Mouse (Mus musculus) MEL (cell line): ENCODE data around the gene Gsg1l. TPM values are rescaled to one million over a fixed set of nuclear protein-coding genes. Genes with fewer than 3 reads are reported as not detected.

Source experiments
- DNase-seq: peaks from one replicate; pipeline ENCODE4 v3.0.0; 2011; ENCODE audit warnings: low read depth, low spot score
- H3K27ac ChIP-seq: 2 replicates; pipeline ENCODE4 v1.5.1; 2012; ENCODE audit warnings: low read depth, mild to moderate bottlenecking, control low read depth, low read length, moderate library complexity; ENCODE audit not compliant: control insufficient read depth
- H3K27me3 ChIP-seq, 2 experiments: fragments of 150-350 bp in 1 of 2; sonication (generic) in 1 of 2; 2 replicates each; pipeline ENCODE4 v1.6.1; 2012; ENCODE audit warnings: low read length in 2 of 2, mild to moderate bottlenecking in 2 of 2, improper control_type of control experiment in 1 of 2, moderate library complexity in 1 of 2; ENCODE audit not compliant: insufficient read depth in 2 of 2, control insufficient read depth in 1 of 2
- H3K36me3 ChIP-seq, 2 experiments: 2 replicates each; pipeline ENCODE4 v1.6.1; 2012 to 2014; ENCODE audit warnings: low read length in 2 of 2, improper control_type of control experiment in 1 of 2, inconsistent platforms in 1 of 2, mild to moderate bottlenecking in 1 of 2; ENCODE audit not compliant: insufficient read depth in 2 of 2, control insufficient read depth in 1 of 2
- H3K4me1 ChIP-seq, 2 experiments: fragments of 150-350 bp in 1 of 2; sonication (generic) in 1 of 2; 2 replicates each; pipeline ENCODE4 v1.6.1; 2012; ENCODE audit warnings: low read length in 2 of 2, improper control_type of control experiment in 1 of 2, mild to moderate bottlenecking in 1 of 2; ENCODE audit not compliant: insufficient read depth in 2 of 2, control insufficient read depth in 1 of 2
- H3K4me3 ChIP-seq, 2 experiments: fragments of 150-350 bp in 1 of 2; sonication (generic) in 1 of 2; 2 replicates each; pipeline ENCODE4 v1.5.1; 2012; ENCODE audit warnings: low read depth in 2 of 2, low read length in 2 of 2, mild to moderate bottlenecking in 2 of 2, moderate library complexity in 2 of 2, control low read depth in 1 of 2, improper control_type of control experiment in 1 of 2; ENCODE audit not compliant: control insufficient read depth in 1 of 2, insufficient read depth in 1 of 2
- H3K79me2 ChIP-seq: 2 replicates; pipeline ENCODE4 v1.6.1; 2012; ENCODE audit warnings: mild to moderate bottlenecking, low read length, moderate library complexity; ENCODE audit not compliant: control insufficient read depth, poor library complexity, insufficient read depth
- H3K9ac ChIP-seq: 2 replicates; pipeline ENCODE4 v1.6.1; 2012; ENCODE audit warnings: low read depth, mild to moderate bottlenecking, control low read depth, low read length, moderate library complexity; ENCODE audit not compliant: control insufficient read depth, poor library complexity, severe bottlenecking
- H3K9me3 ChIP-seq: fragments of 150-350 bp; sonication (generic); replicated peaks from 2 replicates; pipeline ENCODE4 v1.6.1; 2012; ENCODE audit warnings: mild to moderate bottlenecking, low read length, improper control_type of control experiment, moderate library complexity; ENCODE audit not compliant: insufficient read depth
- CHD2 ChIP-seq: IDR thresholded peaks from 2 replicates; pipeline ENCODE4 v1.6.1; 2011; ENCODE audit warnings: low read length, improper control_type of control experiment
- CTCF ChIP-seq, 3 experiments: IDR thresholded peaks in 2 of 3; conservative IDR thresholded peaks in 1 of 3; 2 replicates each; pipeline ENCODE4 v1.5.1; 2011 to 2012; ENCODE audit warnings: low read length in 3 of 3, low read depth in 2 of 3, mild to moderate bottlenecking in 2 of 3, improper control_type of control experiment in 1 of 3, inconsistent platforms in 1 of 3, mixed read lengths in 1 of 3, moderate library complexity in 1 of 3; ENCODE audit not compliant: control insufficient read depth in 1 of 3, insufficient read depth in 1 of 3, poor library complexity in 1 of 3, severe bottlenecking in 1 of 3
- E2F4 ChIP-seq: IDR thresholded peaks from 2 replicates; pipeline ENCODE4 v1.6.1; 2011; ENCODE audit warnings: low read depth, low read length, improper control_type of control experiment, borderline replicate concordance
- ELF1 ChIP-seq: IDR thresholded peaks from 2 replicates; pipeline ENCODE4 v1.6.1; 2014; ENCODE audit warnings: low read depth, mild to moderate bottlenecking, inconsistent platforms, low read length, improper control_type of control experiment, moderate library complexity
- EP300 ChIP-seq, 2 experiments: IDR thresholded peaks; 2 replicates each; pipeline ENCODE4 v1.6.1; 2011; ENCODE audit warnings: improper control_type of control experiment in 2 of 2, low read length in 2 of 2, low read depth in 1 of 2, mild to moderate bottlenecking in 1 of 2
- GATA1 ChIP-seq: IDR thresholded peaks from 2 replicates; pipeline ENCODE4 v1.6.1; 2011; ENCODE audit warnings: low read depth, low read length, improper control_type of control experiment
- HCFC1 ChIP-seq: IDR thresholded peaks from 2 replicates; pipeline ENCODE4 v1.6.1; 2012; ENCODE audit warnings: low read depth, mild to moderate bottlenecking, inconsistent platforms, low read length, improper control_type of control experiment, moderate library complexity
- JUND ChIP-seq: IDR thresholded peaks from 2 replicates; pipeline ENCODE4 v1.6.1; 2011; ENCODE audit warnings: low read depth, mild to moderate bottlenecking, improper control_type of control experiment, low read length
- MAFK ChIP-seq: IDR thresholded peaks from 2 replicates; pipeline ENCODE4 v1.6.1; 2011; ENCODE audit warnings: low read depth, mild to moderate bottlenecking, low read length, improper control_type of control experiment, borderline replicate concordance
- MAX ChIP-seq: IDR thresholded peaks from 2 replicates; pipeline ENCODE4 v1.6.1; 2011; ENCODE audit warnings: low read length, improper control_type of control experiment
- MXI1 ChIP-seq: IDR thresholded peaks from 2 replicates; pipeline ENCODE4 v1.6.1; 2011; ENCODE audit warnings: mild to moderate bottlenecking, low read depth, low read length, improper control_type of control experiment
- NRF1 ChIP-seq: IDR thresholded peaks from 2 replicates; pipeline ENCODE4 v1.6.1; 2014; ENCODE audit warnings: low read depth, mild to moderate bottlenecking, inconsistent platforms, low read length, improper control_type of control experiment, moderate library complexity; ENCODE audit not compliant: poor library complexity, insufficient read depth, severe bottlenecking
- POLR2A ChIP-seq, 2 experiments: IDR thresholded peaks; 2 replicates each; pipeline ENCODE4 v1.6.1; 2011 to 2012; ENCODE audit warnings: low read length in 2 of 2, mild to moderate bottlenecking in 2 of 2, control low read depth in 1 of 2, improper control_type of control experiment in 1 of 2, low read depth in 1 of 2, moderate library complexity in 1 of 2; ENCODE audit not compliant: control insufficient read depth in 1 of 2, insufficient read depth in 1 of 2, poor library complexity in 1 of 2
- RCOR1 ChIP-seq: IDR thresholded peaks from 2 replicates; pipeline ENCODE4 v1.6.1; 2012; ENCODE audit warnings: low read depth, mild to moderate bottlenecking, inconsistent platforms, low read length, improper control_type of control experiment
- SIN3A ChIP-seq: IDR thresholded peaks from 2 replicates; pipeline ENCODE4 v1.6.1; 2012; ENCODE audit warnings: low read length, improper control_type of control experiment, inconsistent platforms
- SMC3 ChIP-seq: IDR thresholded peaks from 2 replicates; pipeline ENCODE4 v1.6.1; 2011; ENCODE audit warnings: low read depth, low read length, improper control_type of control experiment
- TAL1 ChIP-seq: IDR thresholded peaks from 2 replicates; pipeline ENCODE4 v1.6.1; 2012; ENCODE audit warnings: mild to moderate bottlenecking, inconsistent platforms, low read length, moderate library complexity, mixed read lengths
- ZC3H11A ChIP-seq: IDR thresholded peaks from 2 replicates; pipeline ENCODE4 v1.6.1; 2012; ENCODE audit warnings: low read depth, mild to moderate bottlenecking, inconsistent platforms, low read length, improper control_type of control experiment
- ZMIZ1 ChIP-seq: IDR thresholded peaks from 2 replicates; pipeline ENCODE4 v1.6.1; 2012; ENCODE audit warnings: low read depth, mild to moderate bottlenecking, inconsistent platforms, low read length, improper control_type of control experiment, moderate library complexity
- ZNF384 ChIP-seq: IDR thresholded peaks from 2 replicates; pipeline ENCODE4 v1.6.1; 2012; ENCODE audit warnings: low read depth, mild to moderate bottlenecking, inconsistent platforms, low read length, improper control_type of control experiment
- polyA plus RNA-seq, 2 experiments: library from polyadenylated mRNA; stranded (reverse) in 1 of 2; unstranded in 1 of 2; fragments of >175 nt in 1 of 2; fragments of >200 nt in 1 of 2; gene quantifications; 2 replicates each; pipeline versions ENCODE4 v1.2.1 to v1.2.4; 2012; ENCODE audit warnings: low replicate concordance in 2 of 2, low read depth in 1 of 2; ENCODE audit not compliant: insufficient read length in 2 of 2, insufficient read depth in 1 of 2, missing spikeins in 1 of 2
- total RNA-seq: library from RNA; depleted of rRNA; stranded (reverse); fragments of 300-350 nt; gene quantifications from 2 replicates; pipeline ENCODE4 v1.2.3, GENCODE M21; 2012

Gsg1l gene
- total and polyA plus RNA-seq, 3 experiments = not detected

DNA sequence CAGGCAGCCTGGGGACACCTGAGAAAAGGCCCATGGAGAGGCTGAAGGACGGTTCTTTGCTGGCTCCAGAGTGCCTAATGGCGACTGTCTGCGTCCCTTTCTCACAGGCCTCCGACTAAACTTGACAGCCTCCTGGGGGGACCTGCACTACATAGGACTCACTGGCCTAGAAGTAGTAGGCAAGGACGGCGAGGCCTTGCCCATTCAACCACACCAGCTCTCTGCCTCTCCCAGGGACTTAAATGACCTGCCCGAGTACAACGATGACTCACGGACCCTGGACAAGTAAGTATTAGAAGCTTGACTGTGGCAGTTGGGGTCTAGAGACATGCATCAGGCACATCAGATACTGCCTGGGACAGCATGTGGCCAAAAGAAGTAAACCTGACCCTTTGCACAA is 221.8 kb downstream of the Gsg1l start:
- Histone ChIP-seq H3K36me3 (no peaks in the 10 kb centered on the region; a peak in 1 of 4 replicates), H3K9me3 (no peaks in the 10 kb centered on the region), H3K4me1 (no peaks in the 10 kb centered on the region), H3K27ac (no peak overlapping the region), H3K27me3 (no peaks in the 10 kb centered on the region), H3K9ac (no peak overlapping the region), H3K79me2 (no peaks in the 10 kb centered on the region), H3K4me3 (no peak overlapping the region)
- TF ChIP-seq JUND (no peak), MXI1 (no peak), TAL1 (no peak), MAX (no peak), POLR2A (IDR thresholded peaks at IDR 0.05; ENCODE audit: control insufficient read depth in 1 of 2, insufficient read depth in 1 of 2, low read depth in 1 of 2, low read length in 2 of 2, poor library complexity in 1 of 2) (no peak), E2F4 (no peak)
- no peak for DNase-seq

- no peaks in the 10 kb centered on the region for H3K27me3 ChIP-seq
- no peak overlapping the region for H3K4me3 ChIP-seq
- TF ChIP-seq POLR2A (IDR thresholded peaks at IDR 0.05; ENCODE audit: control insufficient read depth in 1 of 2, insufficient read depth in 1 of 2, low read depth in 1 of 2, low read length in 2 of 2, poor library complexity in 1 of 2) (no peak), ZC3H11A (no peak), MAX (no peak), CHD2 (no peak), GATA1 (no peak), ZMIZ1 (no peak), SIN3A (no peak), NRF1 (no peak), RCOR1 (no peak), CTCF (IDR thresholded peaks at IDR 0.05 in 2 of 3, conservative IDR thresholded peaks at IDR 0.05 in 1 of 3; ENCODE audit: control insufficient read depth in 1 of 3, insufficient read depth in 1 of 3, low read depth in 2 of 3, low read length in 3 of 3, poor library complexity in 1 of 3, severe bottlenecking in 1 of 3) (no peak), HCFC1 (no peak), MAFK (no peak), E2F4 (no peak), JUND (no peak), EP300 (IDR thresholded peaks at IDR 0.05; ENCODE audit: low read depth in 1 of 2, low read length in 2 of 2) (no peak), ELF1 (no peak), ZNF384 (no peak), SMC3 (no peak)
- TF ChIP-seq, all 39 proteins: peak for 0
- Histone ChIP-seq H3K9me3 (no peaks in the 10 kb centered on the region), H3K9ac (no peak overlapping the region), H3K36me3 (no peaks in the 10 kb centered on the region; a peak in 1 of 4 replicates), H3K79me2 (no peaks in the 10 kb centered on the region), H3K4me1 (no peaks in the 10 kb centered on the region), H3K27ac (no peak overlapping the region)
- DNase-seq = no peak
These were observed 222.6 kb downstream of the Gsg1l start for GRCm38 (mm10) chr7:125859564-125859963.
